Mouse (Mus musculus): ENCODE measurements at regions not wholly inside any gene's neighbourhood (a gene's known extent, or its start where the extent isn't known, plus 50 kb on each side); places are given as distances from the start of the nearest gene placed in this dataset.
"Not testable (repeated sequence)": the region's sequence is repeated elsewhere in the genome, so short reads cannot be mapped to it uniquely, and the experiment has no call there.

DNA sequence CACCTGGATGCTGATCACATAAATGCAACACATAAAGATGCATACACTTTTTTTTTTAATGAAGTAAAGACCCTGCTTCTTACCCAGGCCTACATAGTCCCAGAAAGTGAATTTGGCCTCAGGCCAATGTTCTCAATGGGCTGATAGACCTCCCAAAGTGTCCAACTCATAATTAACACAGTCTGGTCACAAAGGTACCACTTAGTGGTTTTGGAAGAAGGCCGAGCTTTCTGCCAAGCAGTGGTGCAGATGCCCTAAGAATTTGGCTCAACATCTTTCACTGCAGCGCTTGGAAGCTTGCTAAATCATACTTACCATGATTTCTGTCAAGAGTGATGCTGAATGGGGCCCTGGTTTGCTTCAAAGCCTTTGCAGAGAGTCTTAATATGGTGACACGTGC, 706.4 kb upstream of the Rag2 start:
- in situ Hi-C loops (cut with MboI; ENCODE audit: low pct_unique_long_range_greater_than_20kb in 1 of 2, low sequenced_read_pairs in 2 of 2, unreplicated experiment in 1 of 2) = no loop called here

GRCm38 (mm10) chr2:100919537-100920212, 704.8 kb upstream of the Rag2 start:
- in situ Hi-C loops (cut with MboI; ENCODE audit: low pct_unique_long_range_greater_than_20kb in 1 of 2, low sequenced_read_pairs in 2 of 2, unreplicated experiment in 1 of 2) = no loop called here

- in situ Hi-C loops (cut with MboI; ENCODE audit: low pct_unique_long_range_greater_than_20kb in 1 of 2, low sequenced_read_pairs in 2 of 2, unreplicated experiment in 1 of 2) = not testable (repeated sequence)
These were observed 675.9 kb upstream of the Rag2 start for GRCm38 (mm10) chr2:100948632-100949031.

DNA sequence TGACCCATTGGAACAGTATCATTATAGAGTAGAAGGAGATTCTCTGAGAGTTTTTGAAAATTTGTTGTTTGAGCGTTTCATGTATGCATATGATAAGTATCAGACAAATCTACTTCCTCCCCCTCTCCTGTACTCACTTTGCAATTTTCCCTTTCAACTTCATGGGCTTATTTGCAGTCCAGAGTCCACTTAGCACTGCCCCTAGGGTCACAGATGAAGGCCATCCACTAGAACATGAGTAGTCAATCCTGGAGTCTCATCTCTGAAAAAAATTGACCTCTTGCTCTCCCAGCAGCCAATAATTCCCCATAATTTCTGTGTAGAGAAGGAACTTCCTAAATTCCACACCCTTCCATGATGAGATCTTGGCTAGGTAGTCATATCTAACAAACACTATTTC, 665.1 kb upstream of the Rag2 start:
- in situ Hi-C loops (cut with MboI; ENCODE audit: low pct_unique_long_range_greater_than_20kb in 1 of 2, low sequenced_read_pairs in 2 of 2, unreplicated experiment in 1 of 2) = no loop called here

DNA sequence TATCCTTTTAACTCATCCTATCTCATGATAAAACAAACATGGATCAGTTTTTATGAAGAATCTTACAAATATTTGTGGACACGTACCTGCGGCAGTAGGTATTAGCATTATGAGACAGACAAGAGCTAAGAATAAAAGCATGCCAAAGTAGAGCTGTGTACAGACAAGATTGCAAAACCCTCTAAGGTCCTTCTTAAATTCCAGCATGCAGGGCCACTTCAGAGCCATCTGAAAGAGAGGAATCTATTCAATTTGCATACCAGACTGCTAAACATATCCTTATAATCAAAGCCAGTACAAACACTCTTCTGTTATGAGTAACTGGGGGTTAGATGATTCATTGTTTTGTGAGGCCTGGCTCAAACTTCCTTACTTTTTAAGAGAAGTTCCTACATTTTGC, 659.9 kb upstream of the Rag2 start:
- in situ Hi-C loops (cut with MboI; ENCODE audit: low pct_unique_long_range_greater_than_20kb in 1 of 2, low sequenced_read_pairs in 2 of 2, unreplicated experiment in 1 of 2) = no loop called here

DNA sequence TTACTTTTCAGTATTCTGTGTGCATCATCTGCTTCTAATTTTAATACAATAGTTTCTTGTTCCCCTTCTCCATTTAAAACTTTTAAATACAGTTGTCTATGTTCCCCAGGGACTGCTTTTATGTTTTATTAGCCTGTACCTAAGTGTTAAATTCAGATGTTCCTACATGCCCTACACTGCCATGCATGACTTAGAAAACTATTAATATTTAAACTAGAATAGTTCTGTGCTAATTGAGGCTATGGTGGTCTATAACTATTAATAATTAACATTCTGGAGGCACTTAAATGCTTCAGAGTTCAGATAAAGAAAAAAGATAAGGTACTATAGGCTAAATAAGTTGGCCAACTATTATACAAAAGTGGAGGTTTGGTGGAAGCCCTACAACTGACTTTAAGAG, 647.3 kb upstream of the Rag2 start:
- in situ Hi-C loops (cut with MboI; ENCODE audit: low pct_unique_long_range_greater_than_20kb in 1 of 2, low sequenced_read_pairs in 2 of 2, unreplicated experiment in 1 of 2) = no loop called here

DNA sequence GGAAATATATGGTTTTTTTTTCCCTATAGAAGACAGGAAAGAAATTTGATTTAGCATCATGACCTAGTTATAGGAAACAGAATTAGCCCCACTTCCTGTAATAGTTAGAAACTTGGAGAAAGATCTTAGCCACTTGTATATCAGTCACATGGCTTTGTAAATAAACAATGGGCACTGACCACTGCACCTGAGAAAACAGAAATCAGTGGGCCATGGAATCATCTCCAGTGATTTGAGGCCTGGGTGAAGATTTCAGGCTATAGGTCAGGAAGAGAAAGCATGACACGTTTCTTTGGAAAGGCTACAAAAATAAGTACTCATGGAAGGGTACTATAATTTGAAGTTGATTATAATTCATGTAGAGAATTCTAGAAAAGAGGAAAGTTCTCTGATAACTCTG, 642.2 kb upstream of the Rag2 start:
- in situ Hi-C loops (cut with MboI; ENCODE audit: low pct_unique_long_range_greater_than_20kb in 1 of 2, low sequenced_read_pairs in 2 of 2, unreplicated experiment in 1 of 2) = no loop called here

DNA sequence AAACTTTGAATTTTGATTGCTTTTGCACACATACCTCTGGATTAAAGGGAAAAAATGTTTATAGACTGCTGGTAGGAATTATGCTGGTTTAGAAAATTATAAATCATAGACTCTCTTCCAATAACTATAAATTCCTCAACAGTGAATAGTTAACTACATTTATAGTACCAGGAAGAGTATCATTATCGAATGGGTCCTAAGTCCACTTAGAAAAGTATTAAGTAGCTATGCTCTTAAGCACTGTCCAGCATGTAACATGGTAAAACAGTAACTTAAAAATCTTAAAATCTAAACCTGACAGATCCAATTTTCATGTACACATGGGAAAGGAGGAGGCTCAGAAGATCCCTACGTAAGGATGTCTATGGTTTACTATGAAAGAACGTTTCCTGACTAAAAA, 609.2 kb upstream of the Rag2 start:
- in situ Hi-C loops (cut with MboI; ENCODE audit: low pct_unique_long_range_greater_than_20kb in 1 of 2, low sequenced_read_pairs in 2 of 2, unreplicated experiment in 1 of 2) = no loop called here

GRCm38 (mm10) chr2:101019384-101019783, 605.1 kb upstream of the Rag2 start:
- in situ Hi-C loops (cut with MboI; ENCODE audit: low pct_unique_long_range_greater_than_20kb in 1 of 2, low sequenced_read_pairs in 2 of 2, unreplicated experiment in 1 of 2) = no loop called here

DNA sequence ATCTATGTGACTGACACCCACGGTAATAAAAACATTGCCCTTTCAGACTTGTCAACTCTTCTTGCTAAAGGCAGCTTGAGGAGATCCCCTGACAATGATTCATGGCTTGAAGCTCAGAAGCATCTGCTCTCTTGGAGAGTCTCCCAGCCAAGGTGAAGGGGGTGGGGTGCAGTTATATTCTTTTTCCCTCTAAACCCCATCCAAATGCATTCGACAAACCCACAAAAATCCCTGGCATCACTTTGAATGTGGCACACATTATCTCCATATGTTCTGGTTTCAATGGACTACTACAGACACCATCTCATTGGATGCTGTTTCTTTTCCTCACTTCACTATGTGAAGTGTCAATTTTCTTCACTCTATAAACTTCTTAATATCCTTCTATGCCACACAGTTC, 603.0 kb upstream of the Rag2 start:
- in situ Hi-C loops (cut with MboI; ENCODE audit: low pct_unique_long_range_greater_than_20kb in 1 of 2, low sequenced_read_pairs in 2 of 2, unreplicated experiment in 1 of 2) = no loop called here

- in situ Hi-C loops (cut with MboI; ENCODE audit: low pct_unique_long_range_greater_than_20kb in 1 of 2, low sequenced_read_pairs in 2 of 2, unreplicated experiment in 1 of 2) = no loop called here
These were observed 581.5 kb upstream of the Rag2 start for GRCm38 (mm10) chr2:101043050-101043449.

DNA sequence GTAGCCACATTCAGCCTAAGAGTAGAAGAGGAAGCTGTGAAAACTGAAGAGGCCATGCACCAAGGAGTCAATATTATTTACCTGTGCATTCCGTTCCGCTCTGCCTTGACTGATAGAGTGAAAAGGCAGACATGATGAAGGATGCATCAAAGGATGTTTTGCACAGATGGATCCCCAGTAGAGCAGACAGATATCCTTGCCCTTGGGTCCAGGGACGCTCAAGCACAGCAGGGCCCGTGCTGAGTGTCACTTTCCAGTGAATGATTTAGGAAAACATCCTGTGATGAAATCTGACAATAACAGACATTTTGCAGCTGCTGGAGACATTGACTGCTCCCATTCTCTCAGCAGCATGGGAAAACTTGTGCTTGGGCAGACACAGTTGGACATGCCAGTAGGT, 561.6 kb upstream of the Rag2 start:
- in situ Hi-C loops (cut with MboI; ENCODE audit: low pct_unique_long_range_greater_than_20kb in 1 of 2, low sequenced_read_pairs in 2 of 2, unreplicated experiment in 1 of 2) = no loop called here

DNA sequence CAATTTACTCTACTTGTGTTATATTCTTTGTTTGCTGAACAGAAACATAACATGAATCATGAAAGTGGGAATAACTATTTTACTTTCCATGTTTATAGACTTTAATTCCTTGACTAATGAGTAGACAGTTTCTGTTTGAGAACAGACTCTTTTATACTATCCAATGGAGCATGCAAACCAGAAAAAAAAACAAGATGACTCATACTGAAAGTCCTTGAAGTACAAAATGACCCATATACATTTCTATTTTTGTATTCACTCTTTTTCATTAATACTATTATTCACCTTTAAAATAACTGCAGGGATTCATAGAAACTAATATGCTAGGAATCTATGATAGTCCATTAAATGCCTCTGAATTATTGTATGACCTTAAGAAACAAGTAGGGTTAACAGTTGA, 549.5 kb upstream of the Rag2 start:
- in situ Hi-C loops (cut with MboI; ENCODE audit: low pct_unique_long_range_greater_than_20kb in 1 of 2, low sequenced_read_pairs in 2 of 2, unreplicated experiment in 1 of 2) = no loop called here

GRCm38 (mm10) chr2:101080231-101080630, 544.3 kb upstream of the Rag2 start:
- in situ Hi-C loops (cut with MboI; ENCODE audit: low pct_unique_long_range_greater_than_20kb in 1 of 2, low sequenced_read_pairs in 2 of 2, unreplicated experiment in 1 of 2) = no loop called here

GRCm38 (mm10) chr2:101083813-101084212, 540.7 kb upstream of the Rag2 start:
- in situ Hi-C loops (cut with MboI; ENCODE audit: low pct_unique_long_range_greater_than_20kb in 1 of 2, low sequenced_read_pairs in 2 of 2, unreplicated experiment in 1 of 2) = no loop called here

DNA sequence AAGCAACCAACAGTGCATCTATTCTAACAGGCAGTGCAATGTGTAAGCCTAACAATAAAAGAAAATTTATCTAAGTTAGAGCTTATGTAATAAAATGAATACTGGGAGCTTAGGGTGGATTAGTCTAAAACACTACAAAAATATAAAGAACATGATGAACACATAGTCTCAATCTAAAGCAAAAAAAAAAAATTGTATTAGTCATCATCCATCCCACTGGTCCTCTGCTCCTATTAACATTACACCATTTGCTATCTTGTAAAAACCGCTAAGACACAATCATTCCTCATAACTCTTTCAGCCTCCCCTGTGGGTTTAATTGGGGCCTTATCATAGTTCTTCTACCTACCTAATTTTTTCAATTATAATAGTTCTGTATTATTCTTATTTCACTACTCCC, 539.9 kb upstream of the Rag2 start:
- in situ Hi-C loops (cut with MboI; ENCODE audit: low pct_unique_long_range_greater_than_20kb in 1 of 2, low sequenced_read_pairs in 2 of 2, unreplicated experiment in 1 of 2) = no loop called here

DNA sequence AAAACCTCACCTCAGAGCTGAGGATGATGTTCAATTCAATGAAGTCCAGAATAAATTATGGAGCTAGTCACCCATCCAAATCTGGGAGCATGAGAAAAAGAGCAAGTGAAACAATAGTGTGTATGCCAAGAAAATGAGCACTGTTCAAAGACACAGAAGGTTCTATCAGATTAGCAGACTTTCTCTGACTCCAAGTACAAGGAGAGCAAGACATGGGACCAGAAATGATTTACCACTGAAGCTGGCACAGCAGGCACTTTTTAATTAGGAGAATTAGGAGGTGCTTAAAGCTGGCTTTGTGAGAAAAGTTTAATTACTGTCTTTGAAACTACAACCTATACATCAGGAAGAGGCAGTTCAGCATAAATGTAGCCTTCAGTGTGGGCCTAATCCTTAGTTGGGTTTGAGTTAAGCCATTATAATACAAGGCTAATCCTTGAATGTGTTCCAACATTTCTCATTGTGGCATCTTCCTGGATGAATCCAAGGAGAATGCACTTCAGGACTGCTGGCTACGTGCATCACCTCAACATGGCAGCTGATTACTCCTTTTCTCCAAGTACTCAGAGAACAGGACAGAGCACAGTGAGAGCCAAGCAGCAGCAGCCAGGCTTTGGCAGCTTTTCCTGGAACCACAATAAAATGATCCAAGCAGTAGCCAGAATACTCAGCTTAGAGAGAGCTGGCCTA, 517.2 kb upstream of the Rag2 start:
- in situ Hi-C loops (cut with MboI; ENCODE audit: low pct_unique_long_range_greater_than_20kb in 1 of 2, low sequenced_read_pairs in 2 of 2, unreplicated experiment in 1 of 2) = no loop called here

GRCm38 (mm10) chr2:101136867-101137266, 487.7 kb upstream of the Rag2 start:
- in situ Hi-C loops (cut with MboI; ENCODE audit: low pct_unique_long_range_greater_than_20kb in 1 of 2, low sequenced_read_pairs in 2 of 2, unreplicated experiment in 1 of 2) = no loop called here

DNA sequence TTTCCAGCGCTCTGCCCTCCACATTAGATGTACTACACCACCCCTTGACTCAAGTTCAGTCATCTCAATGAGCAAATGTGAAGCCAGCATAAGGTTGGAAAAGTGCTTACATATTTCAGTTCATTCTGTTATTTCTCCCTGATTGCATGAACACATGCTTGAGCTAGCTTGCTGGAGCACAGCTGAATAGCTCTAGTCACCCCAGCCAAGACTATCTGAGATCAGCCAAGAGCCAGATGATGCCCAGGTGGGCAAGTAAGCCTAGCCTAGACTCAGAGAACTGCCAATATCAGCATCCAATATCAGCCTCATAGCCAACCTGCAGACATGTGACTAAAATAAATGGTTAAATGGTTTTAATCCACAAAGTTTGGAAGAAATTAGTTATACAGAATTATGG, 484.6 kb upstream of the Rag2 start:
- in situ Hi-C loops (cut with MboI; ENCODE audit: low pct_unique_long_range_greater_than_20kb in 1 of 2, low sequenced_read_pairs in 2 of 2, unreplicated experiment in 1 of 2) = no loop called here

- in situ Hi-C loops (cut with MboI; ENCODE audit: low pct_unique_long_range_greater_than_20kb in 1 of 2, low sequenced_read_pairs in 2 of 2, unreplicated experiment in 1 of 2) = no loop called here
These were observed 467.7 kb upstream of the Rag2 start for GRCm38 (mm10) chr2:101156755-101157271.

All from mouse embryonic stem cell (cell line).